Mouse (Mus musculus) hindbrain, embryonic 14.5 days (tissue): ENCODE results near the gene Phlpp2. TPM values are rescaled to one million over a fixed set of nuclear protein-coding genes. Genes with fewer than 3 reads are reported as not detected.
"Not testable (repeated sequence)": the region's sequence is repeated elsewhere in the genome, so short reads cannot be mapped to it uniquely, and the experiment has no call there.

Experiments
- ATAC-seq: fragments of 200-750 bp; cut with Nextera tagmentation; 2 replicates; pipeline ENCODE4 v1.8.0; 2017; ENCODE audit warnings: moderate number of reproducible peaks, mild to moderate bottlenecking, moderate TSS enrichment, moderate library complexity; ENCODE audit not compliant: low FRiP score
- DNase-seq: peaks from one replicate; pipeline ENCODE4 v3.0.0-alpha.2; 2015; ENCODE audit warnings: low spot score
- H3K27ac ChIP-seq: fragments of 300-500 bp; sonication (generic); 2 replicates; pipeline ENCODE4 v1.5.1; 2014; ENCODE audit warnings: mild to moderate bottlenecking, moderate library complexity
- H3K27me3 ChIP-seq: fragments of 300-500 bp; sonication (generic); 2 replicates; pipeline ENCODE4 v1.6.1; 2014; ENCODE audit warnings: mild to moderate bottlenecking, low read length, mixed read lengths; ENCODE audit not compliant: control insufficient read depth, insufficient read depth
- H3K36me3 ChIP-seq: fragments of 300-500 bp; sonication (generic); replicated peaks from 2 replicates; pipeline ENCODE4 v1.6.1; 2014; ENCODE audit not compliant: control insufficient read depth, insufficient read depth
- H3K4me1 ChIP-seq: fragments of 300-500 bp; sonication (generic); replicated peaks from 2 replicates; pipeline ENCODE4 v1.6.1; 2014; ENCODE audit warnings: antibody characterized with exemption, low read length, mixed read lengths; ENCODE audit not compliant: control insufficient read depth, insufficient read depth
- H3K4me2 ChIP-seq: fragments of 300-500 bp; sonication (generic); replicated peaks from 2 replicates; pipeline ENCODE4 v1.6.1; 2014; ENCODE audit warnings: mild to moderate bottlenecking, moderate library complexity
- H3K4me3 ChIP-seq: fragments of 300-500 bp; sonication (generic); replicated peaks from 2 replicates; pipeline ENCODE4 v1.5.1; 2014; ENCODE audit warnings: mild to moderate bottlenecking, low read length
- H3K9ac ChIP-seq: fragments of 300-500 bp; sonication (generic); 2 replicates; pipeline ENCODE4 v1.6.1; 2014
- H3K9me3 ChIP-seq: fragments of 300-500 bp; sonication (generic); 2 replicates; pipeline ENCODE4 v1.6.1; 2016; ENCODE audit warnings: low read length; ENCODE audit not compliant: control insufficient read depth
- WGBS: fragments of 180-500 bp; shearing (Covaris S2); extraction: QIAGEN DNeasy Blood & Tissue Kit; methylation state at CpG from one replicate; pipeline ENCODE4 v1.1.7; 2014; 5-methylcytosine and 5-hydroxymethylcytosine counted together
- polyA plus RNA-seq: library from polyadenylated mRNA; unstranded; fragments of >200 nt; fragmentation: Nextera tagmentation; extraction: Ambion mirVana; gene quantifications from 2 replicates; pipeline ENCODE4 v1.2.1, GENCODE M21; 2014

The Phlpp2 gene
- polyA plus RNA-seq, 1 experiment from 2014 or later: 4.8 TPM

DNA sequence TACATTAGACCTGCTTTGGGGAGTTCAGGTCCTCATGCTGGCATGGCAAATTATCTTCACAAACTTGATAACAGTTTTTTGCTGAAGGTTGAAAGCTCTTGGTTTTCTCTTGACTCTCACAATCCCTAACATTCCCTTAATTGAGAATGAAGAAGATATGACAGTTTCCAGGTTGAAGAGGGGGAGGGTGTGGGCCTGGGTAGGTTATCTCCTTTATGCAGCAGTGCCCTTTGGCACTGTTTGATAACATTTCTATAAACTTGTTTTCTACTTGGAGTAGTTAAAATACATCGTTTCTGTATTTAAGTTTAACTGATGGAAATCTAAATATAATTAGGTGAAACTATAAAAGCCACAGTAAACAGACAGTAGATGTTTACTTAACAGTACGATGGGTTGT lies 3.5 kb upstream of the Phlpp2 start:
- no peak for DNase-seq

DNA sequence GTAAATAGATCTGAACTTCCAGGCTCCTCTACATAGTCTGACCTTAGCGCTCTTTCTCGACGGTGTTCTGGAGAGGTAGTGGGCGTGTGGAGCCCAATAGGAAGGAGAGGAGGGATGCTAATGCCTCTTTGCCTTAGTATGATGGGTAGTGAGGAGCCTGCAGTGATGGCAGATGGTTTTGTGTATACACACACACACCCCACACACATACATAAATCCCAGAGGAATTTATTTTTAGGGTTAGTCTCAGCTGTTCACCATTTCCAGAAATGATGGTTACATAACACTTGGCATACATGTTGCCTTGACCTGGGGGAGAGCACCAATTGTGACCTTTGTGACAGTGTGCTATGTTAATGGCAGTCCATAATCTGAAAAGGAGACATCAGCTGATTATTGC lies 2.8 kb upstream of the Phlpp2 start:
- WGBS: 75% methylated on average over 4 of the region's 4 CpGs
- Histone ChIP-seq H3K9ac (no peak overlapping the region), H3K4me2 (no peak overlapping the region), H3K27ac (no peak overlapping the region), H3K36me3 (peaks cover 36% of the 10 kb centered on the region), H3K9me3 (no peaks in the 10 kb centered on the region), H3K4me1 (peaks cover 4% of the 10 kb centered on the region), H3K4me3 (no peak overlapping the region), H3K27me3 (no peaks in the 10 kb centered on the region)
- DNase-seq: no peak
- ATAC-seq: no peak

More for the DNA sequence above, 3.5 kb upstream of the Phlpp2 start:
- 92% methylated on average over 2 of the region's 2 CpGs for WGBS
- H3K36me3 ChIP-seq: peaks cover 44% of the 10 kb centered on the region
- H3K4me1 ChIP-seq: peaks cover 4% of the 10 kb centered on the region
- no peak overlapping the region for H3K4me2 ChIP-seq
- H3K27me3 ChIP-seq: no peaks in the 10 kb centered on the region
- ATAC-seq: no peak
- no peaks in the 10 kb centered on the region for H3K9me3 ChIP-seq
- no peak overlapping the region for H3K27ac ChIP-seq
- no peak overlapping the region for H3K4me3 ChIP-seq
- no peak overlapping the region for H3K9ac ChIP-seq

DNA sequence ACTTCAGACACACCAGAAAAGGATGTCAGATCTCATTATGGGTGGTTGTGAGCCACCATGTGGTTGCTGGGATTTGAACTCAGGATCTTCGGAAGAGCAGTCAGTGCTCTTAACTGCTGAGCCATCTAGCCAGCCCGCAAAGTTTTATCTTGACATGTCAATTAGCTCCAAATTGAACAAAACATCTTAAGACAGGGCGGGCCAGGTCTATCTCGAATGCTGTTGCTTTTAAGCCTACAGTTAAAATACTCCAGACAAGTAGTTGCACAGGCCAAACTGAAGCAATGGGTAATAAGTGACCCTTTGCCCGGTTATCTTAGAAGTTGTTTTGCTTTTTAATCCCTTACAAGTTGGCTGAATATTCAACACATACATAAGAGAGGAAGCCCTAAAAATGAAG lies 1.7 kb upstream of the Phlpp2 start:
- ATAC-seq (no peak), DNase-seq (no peak)
- Histone ChIP-seq H3K27me3 (no peaks in the 10 kb centered on the region), H3K9me3 (no peaks in the 10 kb centered on the region), H3K9ac (no peak overlapping the region), H3K4me1 (peaks cover 4% of the 10 kb centered on the region), H3K36me3 (peaks cover 25% of the 10 kb centered on the region), H3K4me2 (no peak overlapping the region), H3K4me3 (no peak overlapping the region), H3K27ac (no peak overlapping the region)
- 95% methylated on average over 5 of the region's 5 CpGs for WGBS

GRCm38 (mm10) chr8:109868680-109869361 lies 479 bp downstream of the Phlpp2 start:
- H3K4me3 ChIP-seq: peak overlapping the region; percentile 85
- under 1% methylated on average over 63 of the region's 78 CpGs for WGBS

DNA sequence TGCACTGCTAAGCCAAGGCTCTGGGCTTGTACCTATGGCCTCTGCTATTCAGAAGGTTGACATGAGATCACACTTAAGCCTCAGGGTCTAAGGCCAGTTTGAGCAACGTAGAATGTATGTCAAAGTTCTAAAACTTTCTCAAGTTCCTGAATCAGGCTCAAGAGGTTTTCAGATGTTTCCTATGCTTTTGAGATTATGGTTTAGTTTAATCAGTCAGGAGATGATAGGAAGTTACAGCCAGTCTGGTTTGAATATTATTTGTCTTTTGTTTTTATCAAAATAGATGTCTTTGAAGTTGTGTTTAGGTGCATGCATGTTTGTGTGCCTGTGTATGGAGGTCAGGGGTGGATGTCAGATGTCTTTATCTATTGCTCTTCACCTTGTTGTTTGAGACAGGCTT lies 2.7 kb downstream of the Phlpp2 start:
- Histone ChIP-seq H3K27me3 (no peaks in the 10 kb centered on the region), H3K9me3 (no peaks in the 10 kb centered on the region), H3K9ac (no peak overlapping the region), H3K4me1 (peaks cover 8% of the 10 kb centered on the region), H3K4me3 (no peak overlapping the region), H3K27ac (no peak overlapping the region), H3K36me3 (no peaks in the 10 kb centered on the region), H3K4me2 (no peak overlapping the region)
- WGBS: 92% methylated on average over 1 of the region's 1 CpGs
- ATAC-seq (no peak), DNase-seq (no peak)

More at GRCm38 (mm10) chr8:109868680-109869361, 479 bp downstream of the Phlpp2 start:
- peak; percentile 38 for DNase-seq
- H3K36me3 ChIP-seq: peaks cover 5% of the 10 kb centered on the region; the same call in 1 of the 2 replicates
- H3K4me1 ChIP-seq: peaks cover 8% of the 10 kb centered on the region
- H3K4me2 ChIP-seq: peak overlapping the region; percentile 77
- peak; percentile 88 for ATAC-seq
- H3K27me3 ChIP-seq: no peaks in the 10 kb centered on the region
- H3K27ac ChIP-seq: peak overlapping the region; percentile 90
- H3K9me3 ChIP-seq: no peaks in the 10 kb centered on the region
- H3K9ac ChIP-seq: peak overlapping the region; percentile 90

DNA sequence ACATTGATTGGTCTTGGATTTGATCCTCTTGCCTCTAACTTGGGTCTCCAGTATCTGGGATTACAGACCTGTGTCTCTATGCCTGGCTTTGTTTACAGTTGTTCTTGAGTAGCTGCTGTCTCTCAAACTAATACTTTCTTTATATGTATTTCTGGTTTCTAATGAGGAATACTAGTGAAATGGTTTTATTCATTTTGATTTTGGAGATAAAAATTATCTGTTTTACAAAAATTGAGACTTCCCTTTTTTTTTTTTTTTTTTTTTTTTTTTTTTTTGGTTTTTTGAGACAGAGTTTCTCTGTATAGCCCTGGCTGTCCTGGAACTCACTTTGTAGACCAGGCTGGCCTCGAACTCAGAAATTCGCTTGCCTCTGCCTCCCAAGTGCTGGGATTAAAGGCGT lies 5.5 kb downstream of the Phlpp2 start:
- not testable (repeated sequence) for ATAC-seq, H3K27ac ChIP-seq, H3K4me3 ChIP-seq, H3K4me1 ChIP-seq, DNase-seq, H3K4me2 ChIP-seq, H3K9ac ChIP-seq, H3K27me3 ChIP-seq, H3K9me3 ChIP-seq
- peaks cover 16% of the 10 kb centered on the region; the same call in 1 of the 2 replicates for H3K36me3 ChIP-seq
- WGBS: 89% methylated on average over 3 of the region's 3 CpGs

GRCm38 (mm10) chr8:109880012-109880662 lies 11.8 kb downstream of the Phlpp2 start:
- Histone ChIP-seq H3K27me3 (no peaks in the 10 kb centered on the region), H3K36me3 (peaks cover 43% of the 10 kb centered on the region), H3K4me1 (no peaks in the 10 kb centered on the region), H3K4me2 (no peak overlapping the region), H3K4me3 (no peak overlapping the region), H3K27ac (no peak overlapping the region), H3K9me3 (no peaks in the 10 kb centered on the region), H3K9ac (no peak overlapping the region)
- DNase-seq: no peak
- no peak for ATAC-seq
- 89% methylated on average over 5 of the region's 5 CpGs for WGBS

GRCm38 (mm10) chr8:109885294-109885693 lies 17.0 kb downstream of the Phlpp2 start:
- no peak overlapping the region for H3K27ac ChIP-seq
- no peak overlapping the region for H3K4me2 ChIP-seq
- H3K9me3 ChIP-seq: no peaks in the 10 kb centered on the region
- no peaks in the 10 kb centered on the region for H3K27me3 ChIP-seq
- ATAC-seq (no peak), DNase-seq (no peak)
- H3K4me1 ChIP-seq: no peaks in the 10 kb centered on the region
- H3K4me3 ChIP-seq: no peak overlapping the region
- H3K36me3 ChIP-seq: peaks cover 26% of the 10 kb centered on the region
- no peak overlapping the region for H3K9ac ChIP-seq

DNA sequence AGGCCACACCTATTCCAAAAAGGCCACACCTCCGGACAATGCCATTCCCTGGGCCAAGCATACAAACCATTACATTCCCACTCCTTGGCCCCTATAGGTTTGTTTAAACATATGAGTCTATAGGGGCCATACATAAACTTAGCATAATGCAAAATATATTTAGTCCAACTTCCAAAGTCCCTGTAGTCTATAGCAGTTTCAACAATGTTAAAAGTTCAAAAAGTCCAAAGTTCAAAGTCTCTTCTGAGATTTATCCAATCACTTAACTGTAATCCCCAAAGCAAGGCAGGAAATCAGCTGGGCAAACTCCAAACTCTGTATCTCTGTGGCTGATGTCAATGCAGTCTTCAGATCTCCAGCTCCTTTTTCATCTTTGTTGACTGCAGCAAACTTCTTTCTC lies 20.9 kb downstream of the Phlpp2 start:
- H3K4me2 ChIP-seq: no peak overlapping the region
- H3K36me3 ChIP-seq: peaks cover 13% of the 10 kb centered on the region
- H3K27ac ChIP-seq: no peak overlapping the region
- no peak overlapping the region for H3K9ac ChIP-seq
- ATAC-seq: no peak
- H3K4me3 ChIP-seq: no peak overlapping the region
- no peak for DNase-seq
- H3K4me1 ChIP-seq: no peaks in the 10 kb centered on the region
- no peaks in the 10 kb centered on the region for H3K9me3 ChIP-seq
- H3K27me3 ChIP-seq: no peaks in the 10 kb centered on the region
- 100% methylated on average over 1 of the region's 1 CpGs for WGBS
